24 mouse cellular contexts compared by ENCODE assay signal in genomic region chr13:75439170-75439569, GRCm38 (mm10).
DNase-seq lines count a peak whose midpoint lies in the region; ATAC-seq and TF ChIP-seq lines count a peak whose summit lies in the region.
"Had no signal": no experiment of that assay in that cellular context is flagged by ENCODE, and none has a peak within 500 bp of the region (broad histone marks: within the 10 kb centered on the region; RNA-seq: fewer than 3 reads in every experiment).

No protein-coding gene starts in this region.

- H3K9me3 ChIP-seq in kidney, embryonic 15.5 days (replicated peaks) = no peaks in the 10 kb centered on the region
- H3K9me3 ChIP-seq in liver, embryonic 15.5 days (replicated peaks) = no peaks in the 10 kb centered on the region
- H3K9me3 ChIP-seq in liver, postnatal 0 days (ENCODE audit: low read length) = no peaks in the 10 kb centered on the region
- H3K9me3 ChIP-seq: forebrain, embryonic 10.5 days; forebrain, embryonic 13.5 days; heart, embryonic 10.5 days; heart, embryonic 13.5 days had no signal

- no peaks in the 10 kb centered on the region for H3K27me3 ChIP-seq in kidney, embryonic 15.5 days
- H3K27me3 ChIP-seq in liver, embryonic 15.5 days = no peaks in the 10 kb centered on the region
- H3K27me3 ChIP-seq in liver, postnatal 0 days (ENCODE audit: insufficient read depth, low read length) = no peaks in the 10 kb centered on the region
- H3K27me3 ChIP-seq: forebrain, embryonic 13.5 days; heart, embryonic 13.5 days had no signal

- no peak overlapping the region for H3K9ac ChIP-seq in kidney, embryonic 15.5 days
- no peak overlapping the region for H3K9ac ChIP-seq in liver, embryonic 15.5 days
- H3K9ac ChIP-seq in liver, postnatal 0 days (replicated peaks) = no peak overlapping the region
- H3K9ac ChIP-seq: forebrain, embryonic 13.5 days; heart, embryonic 13.5 days had no signal

- no peaks in the 10 kb centered on the region for H3K4me1 ChIP-seq in kidney, embryonic 15.5 days
- H3K4me1 ChIP-seq in liver, embryonic 15.5 days (replicated peaks) = no peaks in the 10 kb centered on the region; the same call in 1 of the 2 replicates
- H3K4me1 ChIP-seq in liver, postnatal 0 days (ENCODE audit: insufficient read depth) = no peaks in the 10 kb centered on the region
- H3K4me1 ChIP-seq: forebrain, embryonic 10.5 days; forebrain, embryonic 13.5 days; heart, embryonic 10.5 days; heart, embryonic 13.5 days had no signal

- no peak for TF ChIP-seq CTCF in liver, postnatal 0 days (IDR thresholded peaks at IDR 0.05; ENCODE audit: low read depth)

- peak; percentile 59; the same call in 1 of the 2 replicates for TF ChIP-seq EP300 in liver, postnatal 0 days (IDR thresholded peaks at IDR 0.05; ENCODE audit: low read depth)

- no peak for ATAC-seq in kidney, embryonic 15.5 days (replicated peaks; ENCODE audit: low FRiP score)
- ATAC-seq in liver, embryonic 15.5 days (ENCODE audit: insufficient read depth) = 0 out of 2 replicates have a peak, but pooled peaks have one; percentile 28
- peak; percentile 92 for ATAC-seq in liver, postnatal 0 days
- ATAC-seq: activated CD4-positive, CD25-positive, alpha-beta regulatory T cell, adult 4 months; forebrain, embryonic 13.5 days; forebrain, embryonic 16.5 days had no signal

- 69% methylated on average over 2 of the region's 2 CpGs for WGBS in kidney, embryonic 15.5 days
- WGBS in liver, embryonic 15.5 days (ENCODE audit: insufficient replicate concordance) = 44% methylated on average over 2 of the region's 2 CpGs
- 48% methylated on average over 2 of the region's 2 CpGs for WGBS in liver, postnatal 0 days (ENCODE audit: insufficient replicate concordance)

- no peaks in the 10 kb centered on the region for H3K36me3 ChIP-seq in kidney, embryonic 15.5 days
- no peaks in the 10 kb centered on the region for H3K36me3 ChIP-seq in liver, embryonic 15.5 days (replicated peaks)
- no peaks in the 10 kb centered on the region for H3K36me3 ChIP-seq in liver, postnatal 0 days (replicated peaks; ENCODE audit: insufficient read depth, low read length)
- H3K36me3 ChIP-seq: forebrain, embryonic 10.5 days; heart, embryonic 10.5 days; heart, embryonic 13.5 days had no signal

- H3K27ac ChIP-seq in kidney, embryonic 15.5 days = no peak overlapping the region
- H3K27ac ChIP-seq in liver, embryonic 15.5 days (replicated peaks) = no peak overlapping the region
- peak overlapping the region; percentile 92 for H3K27ac ChIP-seq in liver, postnatal 0 days (ENCODE audit: low read depth)
- H3K27ac ChIP-seq: forebrain, embryonic 10.5 days; forebrain, embryonic 13.5 days; heart, adult 2 months; heart, embryonic 10.5 days; heart, embryonic 13.5 days had no signal

- no peak overlapping the region for H3K4me2 ChIP-seq in kidney, embryonic 15.5 days
- H3K4me2 ChIP-seq in liver, embryonic 15.5 days = no peak overlapping the region
- H3K4me2 ChIP-seq in liver, postnatal 0 days (ENCODE audit: low read depth, low read length) = peak overlapping the region; percentile 36; the same call in 1 of the 2 replicates
- H3K4me2 ChIP-seq: forebrain, embryonic 13.5 days; heart, embryonic 13.5 days had no signal

- peak; percentile 17 for DNase-seq in kidney, adult 11 months
- peak; percentile 81 for DNase-seq in kidney, adult 9 months
- DNase-seq in kidney, postnatal 14 days = no peak
- DNase-seq in liver = no peak
- DNase-seq in liver, postnatal 0 days = no peak
- DNase-seq in cerebellum, adult 9-11 months = no peak
- DNase-seq: adrenal gland, adult 8-10 months; adrenal gland, postnatal 25 days; cerebellum, adult 11-12 months; cerebellum, adult 8-10 months; cerebellum, postnatal 14 days; gastrocnemius, postnatal 10 days; gastrocnemius, postnatal 36 days; heart, adult 2 months; heart, postnatal 14 days; heart, postnatal 4 days had no signal

- no peak overlapping the region for H3K4me3 ChIP-seq in kidney, embryonic 15.5 days (replicated peaks)
- no peak overlapping the region for H3K4me3 ChIP-seq in liver, embryonic 15.5 days (replicated peaks)
- H3K4me3 ChIP-seq in liver, postnatal 0 days (ENCODE audit: low read depth, low read length) = no peak overlapping the region
- H3K4me3 ChIP-seq: forebrain, embryonic 10.5 days; forebrain, embryonic 13.5 days; heart, adult 2 months; heart, embryonic 10.5 days; heart, embryonic 13.5 days had no signal

Comparison
In these comparisons a context has a peak if more than half of its experiments do, and no peak if none do; other contexts are left out.
1. DNase-seq: peak in kidney, adult 11 months (single experiment) and kidney, adult 9 months (single experiment); none in kidney, postnatal 14 days (single experiment), liver (single experiment), liver, postnatal 0 days (single experiment) and cerebellum, adult 9-11 months (single experiment).